ENCODE assay signal across 8 mouse cellular contexts in genomic region chr2:74672481-74673362, GRCm38 (mm10). TPM values are rescaled to one million over a fixed set of nuclear protein-coding genes. Genes with fewer than 3 reads are reported as not detected.
DNase-seq lines count a peak whose midpoint lies in the region; ATAC-seq and TF ChIP-seq lines count a peak whose summit lies in the region.

No protein-coding gene starts in this region.

- H3K36me3 ChIP-seq in forebrain, embryonic 16.5 days (ENCODE audit: control insufficient read depth, insufficient read depth), result no peaks in the 10 kb centered on the region
- no peaks in the 10 kb centered on the region for H3K36me3 ChIP-seq in testis, adult 2 months (ENCODE audit: control insufficient read depth, insufficient read depth, low read length)

- peak; percentile 76 for TF ChIP-seq CTCF in layer of hippocampus, adult 2 months (conservative IDR thresholded peaks at IDR 0.05)
- peak; percentile 55; the same call in 1 of the 2 replicates for TF ChIP-seq CTCF in testis, adult 2 months (IDR thresholded peaks at IDR 0.05; ENCODE audit: control insufficient read depth, insufficient read depth, insufficient replicate concordance, low read depth, low read length)

- WGBS in forebrain, embryonic 16.5 days, result 1% methylated on average over 40 of the region's 40 CpGs

- no peak for TF ChIP-seq POLR2A in testis, adult 2 months (IDR thresholded peaks at IDR 0.05; ENCODE audit: control insufficient read depth, low read depth, low read length)

- peak; percentile 63 for ATAC-seq in forebrain, embryonic 16.5 days
- peak; percentile 69 for ATAC-seq in megakaryocyte-erythroid progenitor cell, adult 5-6 weeks (replicated peaks; ENCODE audit: low FRiP score, low TSS enrichment, poor library complexity, severe bottlenecking)

- H3K9me3 ChIP-seq in forebrain, embryonic 16.5 days (ENCODE audit: control insufficient read depth, low read length), result no peaks in the 10 kb centered on the region

- no peak overlapping the region for H3K27ac ChIP-seq in layer of hippocampus, adult 2 months
- H3K27ac ChIP-seq in forebrain, embryonic 16.5 days (ENCODE audit: low read length), result no peak overlapping the region
- H3K27ac ChIP-seq in testis, adult 2 months (ENCODE audit: control insufficient read depth, insufficient read depth, low read depth, low read length), result no peak overlapping the region

- H3K4me1 ChIP-seq in forebrain, embryonic 16.5 days (replicated peaks; ENCODE audit: control insufficient read depth, insufficient read depth, low read length), result peaks cover 16% of the 10 kb centered on the region
- H3K4me1 ChIP-seq in testis, adult 2 months (ENCODE audit: control insufficient read depth, insufficient read depth, low read length), result peaks cover 18% of the 10 kb centered on the region

- peaks cover 94% of the 10 kb centered on the region for H3K27me3 ChIP-seq in forebrain, embryonic 16.5 days (replicated peaks; ENCODE audit: control insufficient read depth, insufficient read depth, low read length)
- peaks cover 13% of the 10 kb centered on the region for H3K27me3 ChIP-seq in testis, adult 2 months (ENCODE audit: control insufficient read depth, insufficient read depth, low read length)

- no peak overlapping the region; the same call in 1 of the 2 replicates for H3K4me3 ChIP-seq in layer of hippocampus, adult 2 months
- peak overlapping the region; percentile 15; the same call in 1 of the 2 replicates for H3K4me3 ChIP-seq in forebrain, embryonic 16.5 days (replicated peaks; ENCODE audit: low read length)
- no peak overlapping the region for H3K4me3 ChIP-seq in testis, adult 2 months (ENCODE audit: control insufficient read depth, low read depth, low read length)

- DNase-seq in layer of hippocampus, adult 2 months (ENCODE audit: low spot score in 2 of 2), result peak in 1 of 2 experiments; percentile 39
- no peak for DNase-seq in layer of hippocampus, adult 9-10 months (ENCODE audit: low spot score)
- DNase-seq in adrenal gland, postnatal 36 days, result peak; percentile 61 to 67
- peak; percentile 65 to 74 for DNase-seq in kidney, postnatal 25 days
- DNase-seq in right cerebral cortex, postnatal 10 days (ENCODE audit: low spot score in 2 of 2), result no peak

- peak overlapping the region; percentile 42 for H3K4me2 ChIP-seq in forebrain, embryonic 16.5 days (ENCODE audit: low read length)

- no peak overlapping the region for H3K9ac ChIP-seq in forebrain, embryonic 16.5 days (replicated peaks; ENCODE audit: low read depth, low read length)

RNA-seq across cellular contexts. Expression of gene Hoxd12, which starts 2.1 kb away (rescaled TPM):
- not detected for total RNA-seq in layer of hippocampus, adult 2 months (2021)
- not detected for total RNA-seq in adrenal gland, postnatal 36 days (2021)
- not detected in 2 replicates for polyA plus RNA-seq in forebrain, embryonic 16.5 days (2015; fragmentation: Nextera tagmentation; extraction: Ambion mirVana)
- not detected in 2 replicates for total RNA-seq in megakaryocyte-erythroid progenitor cell, adult 5-6 weeks (2014; fragmentation: Nextera tagmentation)
- total RNA-seq in megakaryocyte-erythroid progenitor cell, adult 5-6 weeks (2017), result not detected in 2 replicates
- polyA plus RNA-seq in testis, adult 2 months (2012; rRNA removed), result 0.05 TPM in 1 of 2 replicates, not detected in the other

RNA-seq across cellular contexts. Expression of gene Hoxd13, which starts 4.6 kb away (rescaled TPM):
- not detected for total RNA-seq in layer of hippocampus, adult 2 months (2021)
- not detected for total RNA-seq in adrenal gland, postnatal 36 days (2021)
- polyA plus RNA-seq in forebrain, embryonic 16.5 days (2015; fragmentation: Nextera tagmentation; extraction: Ambion mirVana), result 0.10 TPM in 1 of 2 replicates, not detected in the other
- total RNA-seq in megakaryocyte-erythroid progenitor cell, adult 5-6 weeks (2014; fragmentation: Nextera tagmentation), result not detected in 2 replicates
- total RNA-seq in megakaryocyte-erythroid progenitor cell, adult 5-6 weeks (2017), result not detected in 2 replicates
- polyA plus RNA-seq in testis, adult 2 months (2012; rRNA removed), result 0.11 TPM in 1 of 2 replicates, not detected in the other

RNA-seq across cellular contexts. Expression of gene Hoxd11, which starts 6.6 kb away (rescaled TPM):
- not detected for total RNA-seq in layer of hippocampus, adult 2 months (2021)
- total RNA-seq in adrenal gland, postnatal 36 days (2021), result not detected
- not detected in 2 replicates for polyA plus RNA-seq in forebrain, embryonic 16.5 days (2015; fragmentation: Nextera tagmentation; extraction: Ambion mirVana)
- total RNA-seq in megakaryocyte-erythroid progenitor cell, adult 5-6 weeks (2014; fragmentation: Nextera tagmentation), result not detected in 2 replicates
- not detected in 2 replicates for total RNA-seq in megakaryocyte-erythroid progenitor cell, adult 5-6 weeks (2017)
- polyA plus RNA-seq in testis, adult 2 months (2012; rRNA removed), result 0.23 TPM in 1 of 2 replicates, not detected in the other

RNA-seq across cellular contexts. Expression of gene Evx2, which starts 13.4 kb away (rescaled TPM):
- total RNA-seq in layer of hippocampus, adult 2 months (2021), result not detected
- total RNA-seq in adrenal gland, postnatal 36 days (2021), result not detected
- 0.07 TPM in 1 of 2 replicates, not detected in the other for polyA plus RNA-seq in forebrain, embryonic 16.5 days (2015; fragmentation: Nextera tagmentation; extraction: Ambion mirVana)
- total RNA-seq in megakaryocyte-erythroid progenitor cell, adult 5-6 weeks (2014; fragmentation: Nextera tagmentation), result not detected in 2 replicates
- not detected in 2 replicates for total RNA-seq in megakaryocyte-erythroid progenitor cell, adult 5-6 weeks (2017)
- polyA plus RNA-seq in testis, adult 2 months (2012; rRNA removed), result 0.02 TPM in 2 replicates

RNA-seq across cellular contexts. Expression of gene Hoxd10, which starts 19.0 kb away (rescaled TPM):
- total RNA-seq in layer of hippocampus, adult 2 months (2021), result not detected
- not detected for total RNA-seq in adrenal gland, postnatal 36 days (2021)
- polyA plus RNA-seq in forebrain, embryonic 16.5 days (2015; fragmentation: Nextera tagmentation; extraction: Ambion mirVana), result not detected in 2 replicates
- total RNA-seq in megakaryocyte-erythroid progenitor cell, adult 5-6 weeks (2014; fragmentation: Nextera tagmentation), result not detected in 2 replicates
- 0.65 TPM in 1 of 2 replicates, not detected in the other for total RNA-seq in megakaryocyte-erythroid progenitor cell, adult 5-6 weeks (2017)
- polyA plus RNA-seq in testis, adult 2 months (2012; rRNA removed), result 0.73 and 0.81 TPM in 2 replicates

Comparison
In these comparisons a context has a peak if more than half of its experiments do, and no peak if none do; other contexts are left out.
1. DNase-seq: peak in adrenal gland, postnatal 36 days (2 of 2) and kidney, postnatal 25 days (2 of 2); none in layer of hippocampus, adult 9-10 months (single experiment) and right cerebral cortex, postnatal 10 days (0 of 2).